Mouse (Mus musculus) midbrain, postnatal 0 days (tissue): ENCODE results near the gene Eps8l3. TPM values are rescaled to one million over a fixed set of nuclear protein-coding genes. Genes with fewer than 3 reads are reported as not detected.

Source experiments
- ATAC-seq: fragments of 200-750 bp; cut with Nextera tagmentation; 2 replicates; pipeline ENCODE4 v1.8.0; 2017; ENCODE audit warnings: moderate number of reproducible peaks, mild to moderate bottlenecking, moderate TSS enrichment, moderate library complexity; ENCODE audit not compliant: low FRiP score
- DNase-seq: peaks from one replicate; pipeline ENCODE4 v3.0.0-alpha.2; 2015; ENCODE audit warnings: low spot score
- H3K27ac ChIP-seq: fragments of 300-500 bp; sonication (generic); 2 replicates; pipeline ENCODE4 v1.5.1; 2014; ENCODE audit warnings: low read depth, mild to moderate bottlenecking, low read length, mixed read lengths
- H3K27me3 ChIP-seq: fragments of 300-500 bp; sonication (generic); 2 replicates; pipeline ENCODE4 v1.6.1; 2014; ENCODE audit warnings: low read length, control low read depth, mixed read lengths; ENCODE audit not compliant: insufficient read depth
- H3K36me3 ChIP-seq: fragments of 300-500 bp; sonication (generic); 2 replicates; pipeline ENCODE4 v1.6.1; 2014; ENCODE audit warnings: low read length, control low read depth, mixed read lengths; ENCODE audit not compliant: insufficient read depth
- H3K4me1 ChIP-seq: fragments of 300-500 bp; sonication (generic); 2 replicates; pipeline ENCODE4 v1.6.1; 2014; ENCODE audit warnings: mild to moderate bottlenecking, control low read depth, antibody characterized with exemption, low read length, mixed read lengths; ENCODE audit not compliant: insufficient read depth
- H3K4me2 ChIP-seq: fragments of 300-500 bp; sonication (generic); 2 replicates; pipeline ENCODE4 v1.6.1; 2014; ENCODE audit warnings: low read depth, mild to moderate bottlenecking, low read length, mixed read lengths; ENCODE audit not compliant: poor library complexity, severe bottlenecking
- H3K4me3 ChIP-seq: fragments of 300-500 bp; sonication (generic); 2 replicates; pipeline ENCODE4 v1.5.1; 2014; ENCODE audit warnings: low read depth, mild to moderate bottlenecking, low read length, moderate library complexity
- H3K9ac ChIP-seq: fragments of 300-500 bp; sonication (generic); replicated peaks from 2 replicates; pipeline ENCODE4 v1.6.1; 2014; ENCODE audit warnings: mild to moderate bottlenecking, low read length, moderate library complexity, mixed read lengths; ENCODE audit not compliant: poor library complexity, severe bottlenecking
- H3K9me3 ChIP-seq: fragments of 300-500 bp; sonication (generic); 2 replicates; pipeline ENCODE4 v1.6.1; 2016; ENCODE audit warnings: low read length, control low read depth
- CTCF ChIP-seq: IDR thresholded peaks from 2 replicates; pipeline ENCODE4 v1.5.1; 2016; ENCODE audit warnings: antibody characterized with exemption, mild to moderate bottlenecking
- WGBS: fragments of 180-500 bp; shearing (Covaris S2); extraction: QIAGEN DNeasy Blood & Tissue Kit; methylation state at CpG from one replicate; pipeline ENCODE4 v1.1.7; 2014; 5-methylcytosine and 5-hydroxymethylcytosine counted together
- polyA plus RNA-seq: library from polyadenylated mRNA; unstranded; fragments of >200 nt; fragmentation: Nextera tagmentation; extraction: Ambion mirVana; gene quantifications from 2 replicates; pipeline ENCODE4 v1.2.1, GENCODE M21; 2015
- total RNA-seq: library from RNA; depleted of rRNA; stranded (reverse); fragments of >200 nt; gene quantifications from 2 replicates; pipeline ENCODE4 v1.2.3, GENCODE M21; 2014; rRNA removed

Gene Eps8l3
- total RNA-seq (not detected in 2 replicates), polyA plus RNA-seq (not detected in 2 replicates)

DNA sequence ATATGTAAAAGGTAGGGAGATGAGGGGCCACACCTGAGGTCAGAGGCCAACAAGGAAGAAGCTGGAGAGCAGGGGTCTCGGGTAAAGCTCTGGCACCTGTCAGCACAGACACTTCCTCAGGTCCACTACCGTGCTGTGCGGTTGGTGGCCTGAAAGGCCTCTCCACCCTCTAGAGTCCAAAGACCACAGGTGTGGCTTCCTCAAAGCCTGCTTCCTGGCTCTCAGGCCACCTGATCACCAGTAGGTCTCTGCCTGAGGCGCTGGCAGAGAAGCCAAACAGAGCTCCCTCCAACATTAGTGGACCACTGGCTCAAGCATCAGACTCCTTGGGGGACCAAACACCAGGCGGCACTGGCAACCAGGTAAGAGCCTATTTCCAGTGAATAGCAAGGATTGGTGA lies at the start of gene Eps8l3:
TSS of gene Eps8l3 (plus strand) at position 225 of the 400 bp plus-strand sequence.
- Histone ChIP-seq H3K9ac (no peak within 1 kb of the TSS), H3K4me1 (no peaks in the 10 kb centered on the region), H3K27ac (no peak within 1 kb of the TSS), H3K4me3 (no peak within 1 kb of the TSS), H3K36me3 (no peaks in the 10 kb centered on the region), H3K27me3 (no peaks in the 10 kb centered on the region), H3K9me3 (no peaks in the 10 kb centered on the region), H3K4me2 (no peak within 1 kb of the TSS)
- no peak for DNase-seq
- no peak for ATAC-seq
- no peak for TF ChIP-seq CTCF
- WGBS: 87% methylated on average over 5 of the region's 5 CpGs

DNA sequence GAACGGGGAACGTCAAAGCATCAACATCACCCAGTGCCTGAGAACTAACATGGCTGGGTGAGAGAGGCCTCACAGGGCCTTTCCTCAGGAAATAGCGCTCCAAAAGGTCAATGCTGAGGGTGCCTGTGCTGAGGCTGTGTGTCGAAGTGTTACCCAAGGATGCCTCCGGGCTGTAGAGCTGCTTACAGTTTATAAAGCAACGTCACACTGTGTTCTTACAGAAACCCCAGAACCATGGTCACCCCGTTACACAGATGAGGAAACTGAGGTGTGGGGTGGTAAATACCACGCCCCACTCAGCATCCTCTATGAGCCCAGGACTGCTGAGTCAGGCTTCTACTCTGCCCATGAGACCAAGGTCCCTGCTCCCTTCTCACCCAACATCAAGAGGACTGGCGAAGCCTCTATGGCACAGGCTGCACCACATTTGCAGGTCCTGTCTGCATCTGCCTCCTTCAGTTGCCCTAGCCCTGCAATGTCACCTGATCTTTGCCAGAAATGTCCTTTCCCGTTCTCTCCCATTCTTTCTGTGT lies 49.1 kb upstream of the Eps8l3 start:
- no peak for ATAC-seq
- Histone ChIP-seq H3K9me3 (no peaks in the 10 kb centered on the region), H3K4me3 (no peak overlapping the region), H3K4me2 (no peak overlapping the region), H3K36me3 (no peaks in the 10 kb centered on the region), H3K27me3 (no peaks in the 10 kb centered on the region), H3K4me1 (no peaks in the 10 kb centered on the region), H3K27ac (no peak overlapping the region), H3K9ac (no peak overlapping the region)
- no peak for DNase-seq
- TF ChIP-seq CTCF: no peak
- WGBS: 88% methylated on average over 10 of the region's 10 CpGs

DNA sequence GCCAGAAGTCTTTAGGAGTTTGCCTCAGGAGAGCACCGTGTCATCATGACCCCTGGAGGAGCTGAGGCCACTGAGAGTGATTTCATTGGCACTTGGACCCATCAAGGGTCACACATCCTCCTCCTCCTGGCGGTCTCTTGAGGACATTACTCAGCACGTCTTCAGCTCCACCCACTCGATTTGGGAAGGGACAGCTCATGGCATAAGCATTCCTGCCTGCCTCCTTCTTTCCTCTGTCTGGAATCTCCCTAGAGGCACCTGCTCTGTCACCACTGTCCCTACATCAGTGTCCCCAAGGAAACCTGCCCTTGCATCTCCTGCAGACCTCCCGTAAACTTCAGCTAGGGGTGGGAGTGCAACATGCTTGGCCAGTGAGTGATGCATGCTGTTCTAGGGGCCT lies 48.5 kb upstream of the Eps8l3 start:
- Histone ChIP-seq H3K9ac (no peak overlapping the region), H3K4me3 (no peak overlapping the region), H3K9me3 (no peaks in the 10 kb centered on the region), H3K4me2 (no peak overlapping the region), H3K4me1 (no peaks in the 10 kb centered on the region), H3K27me3 (no peaks in the 10 kb centered on the region), H3K27ac (no peak overlapping the region), H3K36me3 (no peaks in the 10 kb centered on the region)
- 70% methylated on average over 5 of the region's 5 CpGs for WGBS
- DNase-seq: no peak
- no peak for ATAC-seq
- TF ChIP-seq CTCF: no peak

GRCm38 (mm10) chr3:107828997-107829396 lies 48.0 kb upstream of the Eps8l3 start:
- 84% methylated on average over 4 of the region's 4 CpGs for WGBS
- Histone ChIP-seq H3K27ac (no peak overlapping the region), H3K9me3 (no peaks in the 10 kb centered on the region), H3K4me3 (no peak overlapping the region), H3K9ac (no peak overlapping the region), H3K36me3 (no peaks in the 10 kb centered on the region), H3K4me1 (no peaks in the 10 kb centered on the region), H3K27me3 (no peaks in the 10 kb centered on the region), H3K4me2 (no peak overlapping the region)
- DNase-seq (no peak), ATAC-seq (no peak)
- TF ChIP-seq CTCF: no peak

DNA sequence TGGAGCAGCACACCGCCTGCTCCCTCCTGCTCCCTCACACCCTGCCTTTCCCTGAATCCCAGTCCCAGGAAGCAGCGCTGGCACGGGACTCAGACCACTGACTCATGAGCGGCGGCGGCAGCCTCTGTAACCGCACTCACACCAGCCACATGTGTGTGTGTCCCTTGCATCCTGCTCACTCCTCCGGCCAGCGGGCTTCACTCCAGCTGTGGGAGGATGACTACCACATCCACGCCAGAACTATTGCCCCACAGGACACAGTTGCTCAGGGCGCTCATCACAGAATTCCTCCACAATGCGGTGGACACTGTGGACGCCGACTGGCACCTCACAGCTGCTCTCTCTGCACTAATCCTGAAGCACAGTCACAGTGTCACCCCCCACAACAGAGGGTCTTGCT lies 47.4 kb upstream of the Eps8l3 start:
- 64% methylated on average over 14 of the region's 14 CpGs for WGBS
- H3K4me1 ChIP-seq: no peaks in the 10 kb centered on the region
- H3K9me3 ChIP-seq: no peaks in the 10 kb centered on the region
- ATAC-seq (no peak), DNase-seq (no peak)
- H3K27ac ChIP-seq: no peak overlapping the region
- no peak overlapping the region for H3K4me2 ChIP-seq
- H3K36me3 ChIP-seq: no peaks in the 10 kb centered on the region
- TF ChIP-seq CTCF: no peak
- no peak overlapping the region for H3K9ac ChIP-seq
- H3K27me3 ChIP-seq: no peaks in the 10 kb centered on the region
- no peak overlapping the region for H3K4me3 ChIP-seq

- H3K36me3 ChIP-seq: no peaks in the 10 kb centered on the region
- no peak for TF ChIP-seq CTCF
- H3K4me3 ChIP-seq: no peak overlapping the region
- no peaks in the 10 kb centered on the region for H3K9me3 ChIP-seq
- no peaks in the 10 kb centered on the region for H3K27me3 ChIP-seq
- no peaks in the 10 kb centered on the region for H3K4me1 ChIP-seq
- H3K27ac ChIP-seq: no peak overlapping the region
- H3K4me2 ChIP-seq: no peak overlapping the region
- ATAC-seq (no peak), DNase-seq (no peak)
- WGBS: 55% methylated on average over 10 of the region's 10 CpGs
- H3K9ac ChIP-seq: no peak overlapping the region
These were observed 45.0 kb upstream of the Eps8l3 start for GRCm38 (mm10) chr3:107831875-107832554.
